Comparison of ENCODE assay signal across 15 mouse cellular contexts in the genomic region with DNA sequence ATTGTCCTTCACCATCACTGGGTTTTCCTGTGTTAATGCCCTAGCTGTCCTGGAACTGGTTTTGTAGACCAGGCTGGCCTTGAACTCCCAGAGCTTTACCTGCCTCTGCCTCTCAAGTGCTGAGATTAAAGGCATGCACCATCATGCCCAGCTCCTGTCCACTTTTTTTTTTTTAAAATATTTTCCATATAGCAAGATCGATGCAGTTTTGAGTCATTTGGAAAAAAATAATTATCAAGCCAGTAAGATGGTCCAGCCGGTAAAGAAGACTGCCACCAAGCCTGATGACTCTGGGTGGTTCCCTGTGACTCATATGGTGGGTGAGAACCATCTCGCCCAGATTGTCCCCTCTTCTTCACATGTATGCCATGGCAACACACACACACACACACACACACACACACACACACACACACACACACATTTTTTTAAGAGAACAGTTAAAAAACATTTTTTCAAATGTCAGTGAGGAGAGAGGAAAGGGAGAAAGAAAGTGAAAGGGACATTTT.
"Had no signal": no experiment of that assay in that cellular context is flagged by ENCODE, and none has a peak within 500 bp of the region (broad histone marks: within the 10 kb centered on the region; RNA-seq: fewer than 3 reads in every experiment).

No protein-coding gene starts in this region.

- ATAC-seq: liver, embryonic 12.5 days had no signal

- H3K4me3 ChIP-seq: limb, embryonic 15.5 days; liver, embryonic 12.5 days; midbrain, embryonic 10.5 days; myocyte; neural tube, embryonic 12.5 days had no signal

- H3K4me1 ChIP-seq: limb, embryonic 15.5 days; midbrain, embryonic 10.5 days; neural tube, embryonic 12.5 days had no signal

- H3K36me3 ChIP-seq: limb, embryonic 15.5 days; liver, embryonic 12.5 days; midbrain, embryonic 10.5 days; neural tube, embryonic 12.5 days had no signal

- H3K9me3 ChIP-seq: limb, embryonic 15.5 days; liver, embryonic 12.5 days; midbrain, embryonic 10.5 days; neural tube, embryonic 12.5 days had no signal

- DNase-seq: kidney, adult 8-10 months; kidney, postnatal 36 days; layer of hippocampus, adult 9-11 months; layer of hippocampus, postnatal 36 days; lung, embryonic 14.5 days; lung, postnatal 10 days; lung, postnatal 4 days; midbrain, embryonic 14.5 days; spleen, adult 18-20 months had no signal

- H3K27ac ChIP-seq: kidney, postnatal 0 days; limb, embryonic 15.5 days; liver, embryonic 12.5 days; midbrain, embryonic 10.5 days; neural tube, embryonic 12.5 days had no signal

- H3K27me3 ChIP-seq: limb, embryonic 15.5 days; liver, embryonic 12.5 days; neural tube, embryonic 12.5 days had no signal
